Mouse (Mus musculus) thymus, postnatal 0 days (tissue): ENCODE measurements around the gene Klc4. TPM values are rescaled to one million over a fixed set of nuclear protein-coding genes. Genes with fewer than 3 reads are reported as not detected.

Experiments
- DNase-seq: peaks from one replicate; pipeline ENCODE4 v3.0.0-alpha.2; 2015; ENCODE audit warnings: low spot score
- polyA plus RNA-seq: library from polyadenylated mRNA; unstranded; fragments of >200 nt; fragmentation: Nextera tagmentation; extraction: Ambion mirVana; gene quantifications from 2 replicates; pipeline ENCODE4 v1.2.1, GENCODE M21; 2015

Gene Klc4
- polyA plus RNA-seq, 1 experiment from 2014 or later = 18.4 TPM

GRCm38 (mm10) chr17:46621324-46621723, 24.5 kb downstream of the Klc4 start:
- no peak for DNase-seq

GRCm38 (mm10) chr17:46619683-46620357, 26.0 kb downstream of the Klc4 start:
- no peak for DNase-seq

- DNase-seq = no peak
These were observed 26.8 kb downstream of the Klc4 start for GRCm38 (mm10) chr17:46618769-46619682.

- DNase-seq = no peak
These were observed 27.4 kb downstream of the Klc4 start for GRCm38 (mm10) chr17:46618394-46618768.

DNA sequence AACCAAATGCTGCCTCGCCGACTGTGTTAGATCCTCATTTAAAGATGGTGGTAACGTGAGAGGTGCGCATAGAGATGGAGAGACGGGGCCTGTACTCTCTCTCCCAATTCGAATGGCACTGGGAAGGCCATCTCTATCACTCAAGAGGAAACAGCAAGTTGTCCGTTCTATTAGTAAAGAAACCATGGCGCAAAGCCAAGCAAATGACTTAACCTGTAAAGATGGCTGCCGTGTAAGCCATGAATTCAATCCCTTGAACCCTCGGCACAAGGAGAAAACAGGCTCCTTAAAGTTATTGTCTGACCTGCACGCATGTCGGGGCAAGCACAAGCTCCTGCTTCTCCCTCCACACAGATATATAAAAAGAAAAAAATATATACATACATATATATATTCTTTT, 28.0 kb downstream of the Klc4 start:
- no peak for DNase-seq

DNA sequence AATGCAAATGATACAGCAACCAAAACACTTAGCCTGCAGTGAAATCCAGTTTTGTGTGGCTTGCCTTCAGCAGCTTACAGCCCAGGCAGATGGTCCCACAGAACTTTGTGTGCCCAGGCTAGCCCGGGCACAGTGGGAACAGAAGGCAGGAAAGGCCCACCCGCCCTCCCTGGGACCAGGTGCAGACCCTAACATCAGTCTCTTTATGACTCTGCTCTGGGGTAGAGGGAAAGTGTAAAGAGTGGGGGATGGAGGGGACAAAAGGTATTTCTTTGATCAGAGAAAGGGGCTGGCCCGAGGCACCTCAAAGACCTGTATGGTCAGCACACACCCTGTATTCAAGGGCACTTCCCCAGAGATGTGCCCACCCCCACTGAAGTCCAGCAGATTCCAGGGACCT, 32.6 kb downstream of the Klc4 start:
- DNase-seq = no peak

DNA sequence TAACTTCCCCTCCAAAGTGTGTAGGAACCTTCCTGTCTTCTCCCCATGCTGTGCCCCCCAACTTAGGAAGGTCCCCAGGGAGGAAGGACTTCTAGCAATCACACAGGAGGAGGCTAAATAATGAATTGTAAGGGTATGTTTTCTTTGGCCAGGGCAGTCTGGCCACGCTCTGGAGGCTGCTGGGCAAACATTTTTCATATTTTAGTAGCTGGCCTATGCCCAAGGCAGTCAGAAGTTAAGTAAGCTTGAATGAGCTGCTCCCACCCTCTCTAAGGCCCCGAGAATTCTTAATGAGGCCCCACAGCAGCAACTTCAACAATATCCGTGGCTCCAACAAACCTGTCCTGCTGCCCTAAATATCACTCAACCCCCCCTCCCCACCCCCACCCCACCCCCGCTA, 33.0 kb downstream of the Klc4 start:
- DNase-seq = no peak

GRCm38 (mm10) chr17:46612189-46612588, 33.6 kb downstream of the Klc4 start:
- DNase-seq = no peak

- no peak for DNase-seq
These were observed 34.5 kb downstream of the Klc4 start for GRCm38 (mm10) chr17:46611316-46611715.

GRCm38 (mm10) chr17:46609721-46610514, 35.9 kb downstream of the Klc4 start:
- no peak for DNase-seq

DNA sequence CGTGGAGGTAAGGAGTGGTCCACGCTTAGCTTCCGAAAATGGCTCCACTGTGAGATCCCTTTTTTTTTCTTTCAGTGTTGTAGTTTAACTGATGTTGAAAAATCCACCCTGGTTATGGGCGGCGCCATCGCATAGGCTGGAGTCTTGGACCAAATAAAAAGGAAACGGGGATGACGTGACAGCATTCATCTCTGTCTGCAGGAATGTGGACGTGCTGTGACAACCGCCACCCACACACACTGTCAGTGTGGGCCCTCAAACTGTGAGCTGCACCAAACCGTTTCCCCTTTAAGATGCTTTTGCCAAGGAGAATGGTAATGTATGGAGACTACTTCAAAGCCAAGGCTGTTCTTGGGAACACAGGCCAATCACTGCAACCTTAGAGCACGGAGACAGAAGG, 39.8 kb downstream of the Klc4 start:
- DNase-seq = no peak

GRCm38 (mm10) chr17:46605126-46605525, 40.7 kb downstream of the Klc4 start:
- DNase-seq = no peak

- DNase-seq = no peak
These were observed 42.6 kb downstream of the Klc4 start for GRCm38 (mm10) chr17:46603229-46603628.

- no peak for DNase-seq
These were observed 43.6 kb downstream of the Klc4 start for GRCm38 (mm10) chr17:46602212-46602611.

DNA sequence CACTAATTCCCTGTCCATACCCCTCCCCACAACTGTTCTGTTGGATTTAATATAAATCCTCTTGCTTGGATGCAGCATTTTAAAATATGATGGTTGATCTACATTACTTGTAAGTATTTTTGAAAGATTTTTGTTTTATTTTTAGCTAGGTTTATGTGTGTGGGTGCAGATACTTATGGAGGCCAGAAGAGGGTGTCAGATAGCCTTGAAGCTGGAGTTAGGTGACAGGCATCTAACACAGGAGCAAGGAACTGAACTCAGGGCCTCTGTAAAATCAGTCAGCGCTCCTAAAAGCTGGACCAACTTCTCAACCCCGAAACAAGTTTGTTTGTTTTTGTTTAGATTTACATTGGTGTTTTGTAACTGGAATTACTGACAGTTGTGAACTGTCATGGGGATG, 45.3 kb downstream of the Klc4 start:
- DNase-seq = no peak

GRCm38 (mm10) chr17:46598963-46599362, 46.9 kb downstream of the Klc4 start:
- no peak for DNase-seq

- DNase-seq = no peak
These were observed 47.9 kb downstream of the Klc4 start for GRCm38 (mm10) chr17:46597956-46598355.

DNA sequence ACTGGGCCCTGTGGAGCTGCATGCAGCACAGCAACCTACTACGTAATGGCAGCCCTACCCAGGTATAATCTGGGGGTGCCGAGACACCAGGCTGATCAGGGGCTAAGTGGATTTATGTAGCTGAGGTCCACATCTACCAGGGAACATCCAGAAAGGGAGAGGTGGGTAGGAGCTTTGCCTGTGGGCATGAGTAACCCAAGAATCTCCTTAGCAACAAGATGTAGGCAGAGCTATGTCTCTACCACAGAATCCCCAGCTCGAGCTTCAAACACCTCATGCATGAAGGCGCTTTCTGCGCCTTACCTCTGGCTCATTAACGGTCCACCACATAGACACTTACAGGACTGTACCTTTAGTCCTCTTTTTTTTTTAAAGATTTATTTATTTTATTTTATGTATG, 50.5 kb downstream of the Klc4 start:
- no peak for DNase-seq

GRCm38 (mm10) chr17:46594606-46595005, 51.2 kb downstream of the Klc4 start:
- DNase-seq = no peak

DNA sequence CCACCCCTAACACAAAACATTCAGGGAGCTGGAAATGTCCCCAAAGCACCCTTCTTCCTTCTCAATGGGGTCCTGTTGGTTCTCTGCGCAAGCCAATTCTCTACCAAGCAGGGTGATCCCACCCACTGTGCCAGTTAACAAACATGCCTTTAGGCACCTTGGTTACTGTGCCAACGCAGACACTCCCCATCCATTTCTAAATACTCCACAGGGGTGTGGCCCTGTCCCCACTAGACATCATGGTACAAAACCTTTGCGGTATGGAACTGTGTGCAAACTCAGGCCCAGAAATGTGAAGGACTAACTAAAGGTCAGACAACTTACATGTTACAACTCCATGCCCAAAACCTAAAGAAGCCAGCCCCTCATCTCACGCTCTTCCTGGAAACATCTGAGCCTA, 52.7 kb downstream of the Klc4 start:
- no peak for DNase-seq

DNA sequence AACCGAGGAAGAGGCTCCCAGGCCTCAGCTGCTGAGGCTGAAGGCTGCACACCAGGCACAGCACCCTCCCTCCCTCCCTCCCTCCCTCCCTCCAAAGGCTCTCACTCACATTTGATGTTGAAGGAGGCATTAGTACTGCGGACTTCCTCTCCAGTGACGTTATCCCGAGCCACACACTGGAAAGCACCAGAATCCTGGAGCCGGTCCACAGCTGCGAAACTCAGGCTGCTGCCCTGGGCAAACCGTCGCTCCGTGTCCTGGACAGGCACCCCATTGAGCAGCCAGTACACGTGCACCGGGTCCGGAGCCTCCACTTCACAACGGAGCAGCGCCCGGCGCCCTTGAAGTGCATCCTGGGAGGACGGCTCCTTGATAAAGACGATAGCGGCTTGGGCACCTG, 54.4 kb downstream of the Klc4 start:
- no peak for DNase-seq

- DNase-seq = no peak
These were observed 55.4 kb downstream of the Klc4 start for GRCm38 (mm10) chr17:46590439-46590838.
